Mouse (Mus musculus) forebrain, embryonic 11.5 days (tissue): Measurements from ENCODE around the gene Gaa. TPM values are rescaled to one million over a fixed set of nuclear protein-coding genes. Genes with fewer than 3 reads are reported as not detected.
"Not testable (repeated sequence)": the region's sequence is repeated elsewhere in the genome, so short reads cannot be mapped to it uniquely, and the experiment has no call there.

ENCODE experiments used
- ATAC-seq: fragments of 200-750 bp; cut with Nextera tagmentation; replicated peaks from 2 replicates; pipeline ENCODE4 v1.8.0; 2017; ENCODE audit warnings: moderate TSS enrichment; ENCODE audit not compliant: low FRiP score
- DNase-seq: peaks from one replicate; pipeline ENCODE4 v3.0.0-alpha.2; 2017; ENCODE audit warnings: low spot score
- H3K27ac ChIP-seq: fragments of 300-500 bp; sonication (generic); 2 replicates; pipeline ENCODE4 v1.5.1; 2014; ENCODE audit warnings: low read depth, low read length
- H3K27me3 ChIP-seq: fragments of 300-500 bp; sonication (generic); 2 replicates; pipeline ENCODE4 v1.6.1; 2014; ENCODE audit warnings: mild to moderate bottlenecking, low read length, mixed read lengths; ENCODE audit not compliant: control insufficient read depth, insufficient read depth
- H3K36me3 ChIP-seq: fragments of 300-500 bp; sonication (generic); 2 replicates; pipeline ENCODE4 v1.6.1; 2014; ENCODE audit warnings: mild to moderate bottlenecking, low read length, moderate library complexity, mixed read lengths; ENCODE audit not compliant: control insufficient read depth, insufficient read depth
- H3K4me1 ChIP-seq: fragments of 300-500 bp; sonication (generic); replicated peaks from 2 replicates; pipeline ENCODE4 v1.6.1; 2014; ENCODE audit warnings: low read length, mixed read lengths; ENCODE audit not compliant: control insufficient read depth, insufficient read depth
- H3K4me2 ChIP-seq: fragments of 300-500 bp; sonication (generic); 2 replicates; pipeline ENCODE4 v1.6.1; 2014; ENCODE audit warnings: low read depth, mild to moderate bottlenecking, low read length, moderate library complexity, mixed read lengths; ENCODE audit not compliant: severe bottlenecking
- H3K4me3 ChIP-seq: fragments of 300-500 bp; sonication (generic); 2 replicates; pipeline ENCODE4 v1.5.1; 2014; ENCODE audit warnings: low read depth, low read length
- H3K9ac ChIP-seq: fragments of 300-500 bp; sonication (generic); 2 replicates; pipeline ENCODE4 v1.6.1; 2014; ENCODE audit warnings: low read length
- H3K9me3 ChIP-seq: fragments of 300-500 bp; sonication (generic); 2 replicates; pipeline ENCODE4 v1.6.1; 2016; ENCODE audit warnings: low read length, mixed read lengths; ENCODE audit not compliant: control insufficient read depth
- WGBS: fragments of 180-500 bp; shearing (Covaris S2); extraction: QIAGEN DNeasy Blood & Tissue Kit; methylation state at CpG from one replicate; pipeline ENCODE4 v1.1.7; 2014; 5-methylcytosine and 5-hydroxymethylcytosine counted together
- polyA plus RNA-seq: library from polyadenylated mRNA; unstranded; fragments of >200 nt; fragmentation: Nextera tagmentation; extraction: Ambion mirVana; gene quantifications from 2 replicates; pipeline ENCODE4 v1.2.1, GENCODE M21; 2014

The Gaa gene
- polyA plus RNA-seq, 1 experiment from 2014 or later = 28.4 TPM

DNA sequence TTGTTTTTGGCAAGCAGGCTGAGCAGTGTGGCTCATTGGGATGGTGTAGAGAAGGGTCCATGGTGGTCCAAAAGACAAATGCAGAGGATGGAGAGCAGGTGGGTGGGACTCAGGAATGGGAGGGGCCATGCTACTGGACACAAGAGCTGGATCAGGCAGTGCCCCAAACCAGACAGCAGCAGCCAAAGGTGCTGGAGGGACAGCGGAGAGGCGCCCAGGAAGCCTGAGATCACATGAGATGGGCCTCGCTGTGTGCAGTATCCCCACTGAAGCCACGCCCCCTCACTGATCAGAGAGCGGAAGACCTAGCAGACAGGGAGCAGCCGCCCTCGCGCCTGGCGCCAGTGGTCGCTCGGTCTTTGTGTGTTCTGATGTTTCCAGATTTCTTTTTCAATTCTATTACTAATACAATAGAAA lies 29.4 kb upstream of the Gaa start:
- Histone ChIP-seq H3K27me3 (no peaks in the 10 kb centered on the region), H3K36me3 (no peaks in the 10 kb centered on the region; the same call in 1 of the 2 replicates), H3K4me2 (peak overlapping the region; percentile 19; the same call in 1 of the 2 replicates), H3K9ac (peak overlapping the region; percentile 32; the same call in 1 of the 2 replicates), H3K4me3 (no peak overlapping the region; the same call in 1 of the 2 replicates), H3K4me1 (peaks cover 2% of the 10 kb centered on the region; the same call in 1 of the 2 replicates), H3K9me3 (no peaks in the 10 kb centered on the region; the same call in 1 of the 2 replicates), H3K27ac (no peak overlapping the region)
- peak; percentile 44; the same call in 1 of the 2 replicates for ATAC-seq
- DNase-seq = peak; percentile 77
- 35% methylated on average over 11 of the region's 11 CpGs for WGBS

DNA sequence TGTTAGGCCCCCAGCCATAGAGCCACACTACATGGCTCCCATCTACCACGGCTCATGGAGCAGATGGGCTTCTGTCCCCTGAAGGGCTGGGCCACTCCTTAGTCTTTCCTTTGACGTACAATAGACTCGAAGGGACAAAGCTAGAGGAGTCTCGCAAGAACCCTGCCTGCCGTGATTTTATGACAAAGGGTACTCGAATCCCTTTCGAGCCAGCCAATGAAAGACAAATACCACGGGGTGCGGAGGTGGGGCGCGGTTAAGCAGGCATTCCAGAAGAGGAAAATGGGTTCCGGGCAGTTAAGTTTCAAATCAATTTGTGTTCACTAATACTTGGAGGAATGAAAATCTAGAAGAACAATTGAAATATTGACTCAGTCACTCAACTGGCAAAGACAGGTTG lies 28.2 kb upstream of the Gaa start:
- peaks cover 2% of the 10 kb centered on the region; the same call in 1 of the 2 replicates for H3K4me1 ChIP-seq
- no peak overlapping the region for H3K9ac ChIP-seq
- no peaks in the 10 kb centered on the region for H3K27me3 ChIP-seq
- H3K9me3 ChIP-seq = no peaks in the 10 kb centered on the region; the same call in 1 of the 2 replicates
- H3K27ac ChIP-seq = no peak overlapping the region
- no peak for DNase-seq
- WGBS = 90% methylated on average over 12 of the region's 12 CpGs
- no peak overlapping the region for H3K4me3 ChIP-seq
- H3K4me2 ChIP-seq = no peak overlapping the region
- ATAC-seq = no peak
- H3K36me3 ChIP-seq = no peaks in the 10 kb centered on the region; the same call in 1 of the 2 replicates

GRCm38 (mm10) chr11:119245543-119245942 lies 22.1 kb upstream of the Gaa start:
- WGBS = 96% methylated on average over 6 of the region's 6 CpGs

GRCm38 (mm10) chr11:119249011-119249410 lies 18.7 kb upstream of the Gaa start:
- 34% methylated on average over 6 of the region's 6 CpGs for WGBS
- H3K27me3 ChIP-seq = no peaks in the 10 kb centered on the region
- H3K4me3 ChIP-seq = no peak overlapping the region
- H3K4me1 ChIP-seq = peaks cover 7% of the 10 kb centered on the region; the same call in 1 of the 2 replicates
- DNase-seq (peak; percentile 66), ATAC-seq (peak; percentile 38; the same call in 1 of the 2 replicates)
- no peaks in the 10 kb centered on the region for H3K9me3 ChIP-seq
- no peaks in the 10 kb centered on the region; the same call in 1 of the 2 replicates for H3K36me3 ChIP-seq
- H3K4me2 ChIP-seq = no peak overlapping the region
- no peak overlapping the region for H3K27ac ChIP-seq
- no peak overlapping the region for H3K9ac ChIP-seq

More at GRCm38 (mm10) chr11:119245543-119245942, 22.1 kb upstream of the Gaa start:
- not testable (repeated sequence) for H3K4me3 ChIP-seq, H3K4me1 ChIP-seq, H3K27me3 ChIP-seq, H3K4me2 ChIP-seq, H3K27ac ChIP-seq, H3K9me3 ChIP-seq, H3K36me3 ChIP-seq, H3K9ac ChIP-seq, ATAC-seq
- DNase-seq = peak; percentile 41

GRCm38 (mm10) chr11:119250998-119251397 lies 16.7 kb upstream of the Gaa start:
- ATAC-seq (no peak), DNase-seq (no peak)
- no peaks in the 10 kb centered on the region for H3K36me3 ChIP-seq
- H3K4me1 ChIP-seq = peaks cover 7% of the 10 kb centered on the region; the same call in 1 of the 2 replicates
- H3K27me3 ChIP-seq = no peaks in the 10 kb centered on the region
- H3K4me2 ChIP-seq = no peak overlapping the region
- no peak overlapping the region for H3K27ac ChIP-seq
- no peak overlapping the region for H3K4me3 ChIP-seq
- H3K9ac ChIP-seq = no peak overlapping the region; the same call in 1 of the 2 replicates
- no peaks in the 10 kb centered on the region for H3K9me3 ChIP-seq
- WGBS = 76% methylated on average over 17 of the region's 17 CpGs

DNA sequence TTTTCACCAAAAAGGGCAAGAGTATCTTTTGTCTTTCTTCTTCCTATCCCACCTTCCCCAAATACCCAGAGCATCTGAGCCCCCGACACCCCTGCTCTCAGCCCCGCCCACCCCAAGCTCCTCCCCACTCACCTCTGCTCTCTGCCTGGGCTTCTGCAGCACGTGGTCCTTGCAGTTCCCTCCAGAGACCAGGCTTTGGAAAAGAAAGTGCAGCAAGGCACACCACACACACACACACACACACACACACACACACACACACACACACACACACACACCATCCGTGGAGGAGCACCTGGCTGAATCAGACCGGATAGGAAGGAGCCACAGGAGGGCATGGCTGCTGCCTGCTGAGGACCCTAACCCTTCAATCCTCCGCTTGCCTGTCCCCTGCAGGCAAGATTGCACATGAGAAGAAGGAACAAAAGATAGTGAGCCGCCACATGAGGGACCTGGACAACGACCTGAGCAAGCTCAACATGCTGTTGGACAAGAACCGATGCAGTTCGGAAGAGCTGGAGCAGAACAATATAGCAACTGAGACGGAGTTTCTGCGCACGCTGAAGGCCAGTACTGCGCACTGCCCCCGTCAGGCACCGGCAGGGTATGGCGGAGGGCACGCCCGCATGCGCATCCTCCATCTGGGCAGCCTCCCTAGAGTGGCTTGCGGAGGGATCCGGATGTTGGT lies 14.7 kb upstream of the Gaa start:
- peak overlapping the region; percentile 45 for H3K9ac ChIP-seq
- H3K27me3 ChIP-seq = no peaks in the 10 kb centered on the region
- ATAC-seq (peak; percentile 73; the same call in 1 of the 2 replicates), DNase-seq (peak; percentile 84)
- H3K4me2 ChIP-seq = peak overlapping the region; percentile 42
- H3K4me3 ChIP-seq = no peak overlapping the region
- no peaks in the 10 kb centered on the region for H3K36me3 ChIP-seq
- no peak overlapping the region for H3K27ac ChIP-seq
- 5% methylated on average over 22 of the region's 22 CpGs for WGBS
- peaks cover 7% of the 10 kb centered on the region; the same call in 1 of the 2 replicates for H3K4me1 ChIP-seq
- H3K9me3 ChIP-seq = no peaks in the 10 kb centered on the region

- not testable (repeated sequence) for H3K4me1 ChIP-seq, ATAC-seq, H3K4me2 ChIP-seq, H3K9me3 ChIP-seq, H3K27me3 ChIP-seq, H3K4me3 ChIP-seq, H3K9ac ChIP-seq, DNase-seq, H3K36me3 ChIP-seq, H3K27ac ChIP-seq
- 97% methylated on average over 5 of the region's 5 CpGs for WGBS
Observed at GRCm38 (mm10) chr11:119256557-119256956, 11.1 kb upstream of the Gaa start.

- DNase-seq (no peak), ATAC-seq (no peak)
- Histone ChIP-seq H3K4me1 (peaks cover 2% of the 10 kb centered on the region; the same call in 1 of the 2 replicates), H3K27me3 (no peaks in the 10 kb centered on the region), H3K9me3 (no peaks in the 10 kb centered on the region), H3K9ac (no peak overlapping the region), H3K4me2 (peak overlapping the region; percentile 39; the same call in 1 of the 2 replicates), H3K36me3 (no peaks in the 10 kb centered on the region), H3K4me3 (no peak overlapping the region), H3K27ac (no peak overlapping the region)
- 71% methylated on average over 9 of the region's 9 CpGs for WGBS
Observed at GRCm38 (mm10) chr11:119258216-119258571, 9.5 kb upstream of the Gaa start.
